Mouse (Mus musculus) megakaryocyte, embryonic 14.5 days (primary cell): Measurements from ENCODE around the gene Ppp5c. TPM values are rescaled to one million over a fixed set of nuclear protein-coding genes. Genes with fewer than 3 reads are reported as not detected.

ENCODE experiments used
- H3K27me3 ChIP-seq: replicated peaks from 2 replicates; pipeline ENCODE3; 2012; ENCODE audit warnings: inconsistent platforms
- H3K36me3 ChIP-seq: replicated peaks from 2 replicates; pipeline ENCODE3; 2012; ENCODE audit warnings: low read length, inconsistent platforms, mixed read lengths
- H3K4me1 ChIP-seq: 2 replicates; pipeline ENCODE4 v1.6.1; 2012; ENCODE audit warnings: inconsistent platforms
- H3K4me3 ChIP-seq: replicated peaks from 2 replicates; pipeline ENCODE3; 2012; ENCODE audit warnings: moderate library complexity, mild to moderate bottlenecking, inconsistent platforms
- H3K9me3 ChIP-seq: 2 replicates; pipeline ENCODE4 v1.6.1; 2012; ENCODE audit warnings: inconsistent platforms
- FLI1 ChIP-seq: IDR thresholded peaks from 2 replicates; pipeline ENCODE4 v1.6.1; 2012; ENCODE audit warnings: low read length, inconsistent platforms, mixed read lengths
- GATA1 ChIP-seq: IDR thresholded peaks from 3 replicates; pipeline ENCODE4 v1.6.1; 2012; ENCODE audit warnings: mixed read lengths, low read length, inconsistent platforms, borderline replicate concordance
- polyA plus RNA-seq: library from polyadenylated mRNA; stranded (reverse); fragments of >175 nt; gene quantifications from 2 replicates; pipeline ENCODE4 v1.2.3, GENCODE M21; 2012; ENCODE audit warnings: low replicate concordance; ENCODE audit not compliant: insufficient read depth

Ppp5c gene
- polyA plus RNA-seq, 1 experiment: 55.6 TPM

- peaks cover 33% of the 10 kb centered on the region for H3K27me3 ChIP-seq
- no peaks in the 10 kb centered on the region for H3K9me3 ChIP-seq
- TF ChIP-seq FLI1 (no peak), GATA1 (no peak)
- H3K4me3 ChIP-seq: no peak overlapping the region
- H3K36me3 ChIP-seq: no peaks in the 10 kb centered on the region
- peaks cover 10% of the 10 kb centered on the region for H3K4me1 ChIP-seq
These were observed 66.0 kb downstream of the Ppp5c start for GRCm38 (mm10) chr7:16961678-16962077.

DNA sequence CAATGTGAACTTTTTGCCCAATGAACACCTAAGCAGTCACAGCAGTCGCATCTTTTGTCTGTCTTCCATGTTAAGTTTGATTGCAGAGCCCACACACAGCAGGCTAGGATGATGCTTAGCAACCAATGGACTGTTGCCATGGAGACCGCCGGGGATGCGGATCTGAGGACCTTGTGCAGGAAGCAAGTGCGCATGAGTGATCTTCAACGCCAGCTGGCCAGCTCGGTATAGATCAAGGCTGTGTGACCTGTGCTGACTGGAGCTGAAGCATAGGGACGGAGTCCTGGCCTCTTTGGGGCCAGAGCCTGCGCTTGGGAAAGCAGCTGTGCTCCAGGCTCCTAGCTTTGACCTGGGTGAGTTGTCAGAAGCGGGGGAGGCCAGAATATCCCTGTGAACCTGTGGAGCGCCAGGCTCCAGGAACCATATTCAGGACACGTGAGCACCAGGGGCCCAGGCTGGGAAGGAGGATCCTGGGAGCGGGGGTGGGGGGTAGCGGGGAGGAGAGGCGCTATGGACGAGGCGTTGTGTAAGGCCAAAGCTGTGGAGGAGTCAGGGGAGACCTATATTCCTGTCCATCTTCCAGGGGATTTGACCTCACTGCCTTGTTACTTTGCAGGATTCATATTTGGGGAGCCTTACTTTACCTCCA, 68.1 kb downstream of the Ppp5c start, which contains the start of gene Pnmal1:
TSS of gene Pnmal1 (plus strand) at position 141 of the 649 bp plus-strand sequence.
- peaks cover 37% of the 10 kb centered on the region for H3K27me3 ChIP-seq
- H3K9me3 ChIP-seq: no peaks in the 10 kb centered on the region
- no peak for TF ChIP-seq GATA1
- TF ChIP-seq FLI1: no peak
- peaks cover 28% of the 10 kb centered on the region for H3K4me1 ChIP-seq
- no peak within 1 kb of the TSS for H3K4me3 ChIP-seq
- no peaks in the 10 kb centered on the region for H3K36me3 ChIP-seq

DNA sequence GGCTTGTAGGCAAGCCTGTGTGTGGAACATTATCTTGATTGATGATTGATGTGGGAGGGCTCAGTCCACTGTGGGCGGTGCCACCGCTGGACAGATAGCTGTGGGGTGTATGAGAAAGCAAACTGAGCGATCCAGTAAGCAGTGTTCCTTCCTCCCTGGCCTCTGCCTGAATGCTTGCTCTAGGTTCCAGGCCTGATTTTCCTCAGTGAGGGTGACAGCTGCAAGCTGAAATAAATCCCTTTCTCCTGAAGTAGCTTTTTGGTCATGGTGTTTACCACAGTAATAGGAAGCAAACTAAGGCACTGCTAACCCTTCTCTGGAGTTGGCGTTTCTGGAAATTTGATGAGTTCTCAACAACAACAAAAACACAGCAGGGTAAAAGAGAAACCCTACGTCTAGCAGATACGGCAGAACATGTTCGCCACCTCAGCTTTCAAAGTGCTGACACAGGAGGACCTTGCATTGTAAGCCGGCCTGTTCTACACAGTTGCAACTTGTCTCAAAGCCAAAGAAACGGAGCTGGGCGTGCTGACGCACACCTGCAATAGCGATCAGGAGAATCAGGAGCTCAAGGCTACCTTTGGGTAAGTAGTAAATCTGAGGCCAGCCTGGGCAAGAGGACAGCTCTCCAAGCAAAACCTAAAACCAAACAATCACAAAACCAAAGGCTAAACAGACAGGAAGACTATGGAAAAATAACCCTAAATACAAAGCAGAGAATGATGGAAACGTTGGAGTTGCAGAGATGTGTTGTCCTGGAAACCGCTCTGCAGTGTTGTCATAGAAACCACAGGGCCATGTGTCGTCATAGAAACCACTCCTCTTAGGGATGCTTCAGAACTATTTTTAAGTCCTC, 71.1 kb downstream of the Ppp5c start:
- Histone ChIP-seq H3K36me3 (no peaks in the 10 kb centered on the region), H3K27me3 (peaks cover 24% of the 10 kb centered on the region), H3K4me3 (no peak overlapping the region), H3K9me3 (no peaks in the 10 kb centered on the region), H3K4me1 (peaks cover 42% of the 10 kb centered on the region)
- no peak for TF ChIP-seq FLI1
- TF ChIP-seq GATA1: no peak

DNA sequence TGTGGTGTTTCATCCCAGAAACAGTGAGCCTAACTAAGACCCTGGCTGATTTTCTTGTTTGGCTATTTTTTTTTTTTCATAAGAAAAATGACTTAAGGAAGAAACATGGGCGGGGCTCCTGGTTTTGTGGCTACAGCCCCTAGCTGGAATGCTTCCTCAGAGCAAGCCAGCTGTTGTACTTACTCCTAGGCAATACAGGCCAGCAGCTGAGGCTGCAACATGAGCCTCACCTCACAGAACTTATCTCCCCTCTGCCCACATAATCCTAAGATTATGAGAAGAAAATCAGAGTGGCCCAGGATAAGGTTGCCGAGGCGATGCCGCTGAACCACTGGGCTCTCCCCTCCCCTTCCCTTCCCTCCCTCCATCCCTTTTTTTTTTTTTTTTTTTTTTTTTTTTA, 72.0 kb downstream of the Ppp5c start:
- Histone ChIP-seq H3K4me1 (peaks cover 48% of the 10 kb centered on the region), H3K36me3 (no peaks in the 10 kb centered on the region), H3K4me3 (no peak overlapping the region), H3K9me3 (no peaks in the 10 kb centered on the region), H3K27me3 (peaks cover 17% of the 10 kb centered on the region)
- TF ChIP-seq FLI1 (no peak), GATA1 (no peak)

Other genes starting within 250 kb of the Ppp5c start
- 35.2 and 52.2 TPM in 2 replicates for gene Slc1a5, start 246.6 kb downstream of the Ppp5c start, polyA plus RNA-seq
- gene Strn4, start 212.0 kb downstream of the Ppp5c start, polyA plus RNA-seq: 83.0 and 118 TPM in 2 replicates
- 14.8 and 21.1 TPM in 2 replicates for gene Fkrp, start 211.2 kb downstream of the Ppp5c start, polyA plus RNA-seq
- gene Prkd2, start 185.0 kb downstream of the Ppp5c start, polyA plus RNA-seq: 54.4 and 70.1 TPM in 2 replicates
- 3.3 and 10.9 TPM in 2 replicates for gene Dact3, start 152.6 kb downstream of the Ppp5c start, polyA plus RNA-seq
- not detected in 2 replicates for gene Gng8, start 136.1 kb downstream of the Ppp5c start, polyA plus RNA-seq
- gene Ptgir, start 121.4 kb downstream of the Ppp5c start, polyA plus RNA-seq: 56.9 and 66.7 TPM in 2 replicates
- 823 and 866 TPM in 2 replicates for gene Calm3, start 103.8 kb downstream of the Ppp5c start, polyA plus RNA-seq
- gene Pnmal2, start 83.2 kb downstream of the Ppp5c start, polyA plus RNA-seq: not detected in 2 replicates
- gene Pnmal1, start 68.2 kb downstream of the Ppp5c start, polyA plus RNA-seq: not detected in 2 replicates
- 0.06 and 1.4 TPM in 2 replicates for gene Gm42372, start 44.8 kb downstream of the Ppp5c start, polyA plus RNA-seq
- gene Ccdc8, start 35.2 kb downstream of the Ppp5c start, polyA plus RNA-seq: 2.9 and 5.3 TPM in 2 replicates
- gene Hif3a, start 34.5 kb upstream of the Ppp5c start, polyA plus RNA-seq: 3.3 and 5.6 TPM in 2 replicates
- gene Psg16, start 46.1 kb upstream of the Ppp5c start, polyA plus RNA-seq: not detected in 2 replicates
- gene Ceacam3, start 122.4 kb upstream of the Ppp5c start, polyA plus RNA-seq: not detected in 2 replicates
- not detected in 2 replicates for gene Psg29, start 175.6 kb upstream of the Ppp5c start, polyA plus RNA-seq